Mouse (Mus musculus) heart, embryonic 11.5 days (tissue): ENCODE data around the gene Rapgef5. TPM values are rescaled to one million over a fixed set of nuclear protein-coding genes. Genes with fewer than 3 reads are reported as not detected.
A peak's percentile ranks its signal among the peaks of the same experiment; 100 is the strongest.

Experiments
- ATAC-seq: fragments of 200-750 bp; cut with Nextera tagmentation; replicated peaks from 2 replicates; pipeline ENCODE4 v1.8.0; 2017; ENCODE audit warnings: moderate library complexity; ENCODE audit not compliant: insufficient number of reproducible peaks, low FRiP score, low TSS enrichment
- H3K27ac ChIP-seq: fragments of 300-500 bp; sonication (generic); 2 replicates; pipeline ENCODE4 v1.5.1; 2014; ENCODE audit warnings: mild to moderate bottlenecking, low read depth, low read length
- H3K27me3 ChIP-seq: fragments of 300-500 bp; sonication (generic); 2 replicates; pipeline ENCODE4 v1.6.1; 2014; ENCODE audit warnings: mild to moderate bottlenecking, low read length, mixed read lengths; ENCODE audit not compliant: control insufficient read depth, insufficient read depth
- H3K36me3 ChIP-seq: fragments of 300-500 bp; sonication (generic); 2 replicates; pipeline ENCODE4 v1.6.1; 2014; ENCODE audit warnings: mild to moderate bottlenecking, low read length, moderate library complexity, mixed read lengths; ENCODE audit not compliant: control insufficient read depth, insufficient read depth
- H3K4me1 ChIP-seq: fragments of 300-500 bp; sonication (generic); 2 replicates; pipeline ENCODE4 v1.6.1; 2014; ENCODE audit warnings: low read length; ENCODE audit not compliant: control insufficient read depth, insufficient read depth
- H3K4me2 ChIP-seq: fragments of 300-500 bp; sonication (generic); 2 replicates; pipeline ENCODE4 v1.6.1; 2014; ENCODE audit warnings: mild to moderate bottlenecking, moderate library complexity
- H3K4me3 ChIP-seq: fragments of 300-500 bp; sonication (generic); 2 replicates; pipeline ENCODE4 v1.5.1; 2014; ENCODE audit warnings: low read depth, low read length
- H3K9ac ChIP-seq: fragments of 300-500 bp; sonication (generic); 2 replicates; pipeline ENCODE4 v1.6.1; 2014; ENCODE audit warnings: mild to moderate bottlenecking, low read depth, low read length, moderate library complexity
- H3K9me3 ChIP-seq: fragments of 300-500 bp; sonication (generic); replicated peaks from 2 replicates; pipeline ENCODE4 v1.6.1; 2016; ENCODE audit warnings: low read length; ENCODE audit not compliant: control insufficient read depth
- WGBS: fragments of 180-500 bp; shearing (Covaris S2); extraction: QIAGEN DNeasy Blood & Tissue Kit; methylation state at CpG from one replicate; pipeline ENCODE4 v1.1.7; 2014; ENCODE audit not compliant: insufficient replicate concordance; 5-methylcytosine and 5-hydroxymethylcytosine counted together
- polyA plus RNA-seq: library from polyadenylated mRNA; unstranded; fragments of >200 nt; fragmentation: Nextera tagmentation; extraction: Ambion mirVana; gene quantifications from 2 replicates; pipeline ENCODE4 v1.2.1, GENCODE M21; 2014

Rapgef5 gene
- polyA plus RNA-seq, 1 experiment from 2014 or later, result 15.7 TPM

DNA sequence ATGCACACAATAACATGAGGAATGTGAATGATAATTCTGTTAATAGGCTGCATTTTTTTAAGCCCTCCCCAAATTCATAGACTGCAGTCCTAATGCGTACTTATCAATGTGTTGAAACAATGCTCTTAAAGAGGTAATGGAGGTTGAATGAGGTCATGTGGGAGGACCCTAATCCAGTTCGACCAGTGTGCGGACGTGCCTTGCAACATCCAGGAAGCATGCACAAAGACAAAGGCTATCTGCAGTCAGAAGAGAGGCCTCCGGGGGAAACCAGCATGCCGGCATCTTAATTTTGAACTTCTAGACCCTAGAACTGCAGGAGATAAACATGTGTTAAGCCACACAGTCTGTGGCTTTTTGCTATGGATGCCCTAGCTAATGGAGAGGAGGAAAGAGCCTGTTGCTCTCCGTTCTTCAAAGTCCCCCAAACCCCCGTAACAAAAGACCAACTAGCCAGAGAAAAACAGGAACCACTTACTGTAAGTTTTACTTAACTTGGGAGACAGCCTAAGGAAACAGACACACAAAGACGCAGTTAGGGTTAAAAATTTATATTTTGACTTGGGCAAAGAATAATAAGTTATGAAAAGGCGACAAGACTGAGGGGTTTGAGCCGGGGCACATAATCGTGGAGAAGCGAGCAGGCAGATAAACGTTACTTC lies 1.1 kb downstream of the Rapgef5 start:
- H3K4me3 ChIP-seq, result no peak overlapping the region
- H3K9me3 ChIP-seq, result no peaks in the 10 kb centered on the region
- H3K4me1 ChIP-seq, result no peaks in the 10 kb centered on the region
- H3K27me3 ChIP-seq, result 0 out of 2 replicates have a peak, but pooled peaks cover 4% of the 10 kb centered on the region
- no peaks in the 10 kb centered on the region for H3K36me3 ChIP-seq
- ATAC-seq, result no peak
- WGBS, result 58% methylated on average over 14 of the region's 14 CpGs
- no peak overlapping the region for H3K27ac ChIP-seq
- H3K9ac ChIP-seq, result no peak overlapping the region
- H3K4me2 ChIP-seq, result no peak overlapping the region

DNA sequence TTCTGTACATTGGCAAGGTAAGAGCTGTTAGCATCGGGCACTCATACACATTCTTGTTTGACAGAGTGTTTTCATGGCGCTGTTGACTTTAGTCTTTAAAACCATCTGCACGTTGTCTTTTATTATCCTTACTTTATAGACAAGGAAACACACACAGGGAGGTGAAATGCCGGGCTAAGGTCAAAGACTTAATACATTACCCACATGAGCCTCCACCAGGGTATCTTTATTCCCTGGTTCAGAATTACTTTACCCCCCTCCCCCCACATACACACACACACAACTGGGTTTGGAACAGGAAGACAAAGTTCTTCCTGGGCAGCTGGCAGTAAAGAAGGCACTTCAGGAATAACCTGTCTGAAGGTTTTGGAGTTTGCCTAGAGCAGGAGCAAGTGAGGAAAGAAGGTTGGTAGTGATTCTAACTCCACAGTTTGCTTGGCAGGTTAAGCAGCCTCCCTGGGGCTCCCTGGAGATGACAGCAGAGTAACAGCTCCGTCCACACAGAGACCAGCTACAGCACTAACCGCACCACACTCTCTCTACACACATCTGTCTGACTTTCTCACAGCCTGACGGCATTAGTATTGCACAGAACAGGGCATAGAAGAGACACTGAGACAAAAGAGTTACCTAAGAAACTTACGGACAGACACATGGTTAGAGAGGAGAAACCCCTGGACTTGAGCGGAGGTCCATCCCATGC lies 8.2 kb downstream of the Rapgef5 start:
- H3K27me3 ChIP-seq, result 0 out of 2 replicates have a peak, but pooled peaks cover 4% of the 10 kb centered on the region
- H3K9me3 ChIP-seq, result no peaks in the 10 kb centered on the region
- H3K36me3 ChIP-seq, result no peaks in the 10 kb centered on the region
- H3K4me1 ChIP-seq, result no peaks in the 10 kb centered on the region
- H3K9ac ChIP-seq, result no peak overlapping the region
- ATAC-seq, result no peak
- 66% methylated on average over 9 of the region's 9 CpGs for WGBS
- no peak overlapping the region for H3K4me2 ChIP-seq
- H3K27ac ChIP-seq, result no peak overlapping the region
- no peak overlapping the region for H3K4me3 ChIP-seq

DNA sequence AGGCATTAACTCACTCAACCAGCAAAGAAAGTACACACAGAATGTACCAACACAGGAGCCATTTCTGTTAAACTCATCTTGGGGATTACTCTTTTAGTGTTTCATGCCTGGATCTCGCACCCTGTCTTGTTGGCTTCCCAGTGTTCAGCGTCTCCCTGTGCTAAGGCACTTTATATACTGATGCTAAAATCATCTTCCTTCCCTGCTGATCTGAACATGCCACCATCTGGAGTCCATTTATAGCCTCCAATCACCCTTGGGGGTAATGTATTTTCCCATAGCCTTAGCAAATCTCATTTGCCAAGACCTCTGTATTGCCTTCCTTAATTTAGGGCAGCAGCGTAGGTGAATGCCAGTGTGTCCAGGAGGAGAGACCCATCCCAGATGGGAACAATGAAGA lies 11.6 kb downstream of the Rapgef5 start:
- no peak for ATAC-seq
- 83% methylated on average over 3 of the region's 3 CpGs for WGBS
- H3K9ac ChIP-seq, result no peak overlapping the region

DNA sequence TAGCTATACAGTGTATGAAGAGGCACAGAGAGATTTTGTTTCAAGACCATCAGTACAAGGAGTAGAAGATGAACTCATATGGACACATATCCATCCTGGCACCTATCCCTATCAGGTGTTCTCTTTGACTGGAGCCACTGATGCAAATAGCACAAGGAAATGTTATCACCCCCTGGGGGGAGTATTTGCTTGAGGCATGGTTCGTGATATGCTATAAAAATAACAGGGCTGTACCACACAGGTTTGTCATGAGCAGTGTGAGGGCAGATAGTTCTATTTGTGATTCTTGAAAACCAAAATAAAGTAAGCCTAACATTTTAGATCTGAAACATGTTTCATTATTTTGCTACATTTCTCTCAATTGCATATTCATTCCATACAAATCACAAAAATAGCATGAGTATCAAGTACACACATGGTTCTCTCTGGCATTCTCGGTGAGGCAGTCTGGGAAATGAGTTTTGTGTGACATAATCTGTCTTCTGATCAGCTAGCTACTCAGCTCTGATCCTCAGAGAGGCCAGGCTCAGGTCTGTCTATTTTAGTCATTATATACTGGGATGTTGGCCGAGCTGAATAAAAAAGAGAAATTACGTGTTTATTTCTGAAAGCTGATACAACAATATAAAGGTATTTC lies 12.3 kb downstream of the Rapgef5 start:
- ATAC-seq, result no peak
- WGBS, result 58% methylated on average over 4 of the region's 4 CpGs
- H3K27ac ChIP-seq, result no peak overlapping the region
- no peaks in the 10 kb centered on the region for H3K9me3 ChIP-seq
- no peaks in the 10 kb centered on the region for H3K36me3 ChIP-seq
- H3K4me1 ChIP-seq, result no peaks in the 10 kb centered on the region
- no peak overlapping the region for H3K4me2 ChIP-seq
- no peak overlapping the region for H3K9ac ChIP-seq
- H3K27me3 ChIP-seq, result peaks cover 6% of the 10 kb centered on the region; the same call in 1 of the 2 replicates
- no peak overlapping the region for H3K4me3 ChIP-seq

More for the DNA sequence above, 11.6 kb downstream of the Rapgef5 start:
- Histone ChIP-seq H3K27me3 (peaks cover 3% of the 10 kb centered on the region; the same call in 1 of the 2 replicates), H3K27ac (no peak overlapping the region), H3K36me3 (no peaks in the 10 kb centered on the region), H3K4me2 (no peak overlapping the region), H3K9me3 (no peaks in the 10 kb centered on the region), H3K4me1 (no peaks in the 10 kb centered on the region), H3K4me3 (no peak overlapping the region)

DNA sequence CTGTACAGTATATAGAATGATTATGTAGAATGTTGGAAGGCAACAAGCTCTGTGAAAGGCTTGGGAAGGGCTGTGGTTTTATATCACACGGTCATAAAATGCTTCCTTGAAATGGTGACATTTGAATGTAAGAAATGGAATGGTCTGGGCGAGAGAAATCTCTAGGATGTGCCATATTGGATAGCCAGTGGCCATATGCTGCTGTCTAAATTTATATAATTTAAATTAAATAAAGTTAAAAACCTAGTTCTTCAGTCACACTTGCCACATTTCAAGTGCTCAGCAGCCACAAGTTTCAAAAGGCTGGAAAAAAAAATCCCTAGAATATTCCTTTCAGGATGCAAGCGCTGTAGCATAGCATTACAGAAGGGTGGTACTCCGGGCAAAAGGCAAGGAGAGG lies 14.8 kb downstream of the Rapgef5 start:
- H3K27ac ChIP-seq, result no peak overlapping the region
- no peaks in the 10 kb centered on the region for H3K4me1 ChIP-seq
- 84% methylated on average over 4 of the region's 4 CpGs for WGBS
- no peak overlapping the region for H3K9ac ChIP-seq
- H3K27me3 ChIP-seq, result peaks cover 11% of the 10 kb centered on the region
- no peaks in the 10 kb centered on the region for H3K9me3 ChIP-seq
- no peak overlapping the region for H3K4me3 ChIP-seq
- H3K36me3 ChIP-seq, result no peaks in the 10 kb centered on the region
- no peak for ATAC-seq
- no peak overlapping the region for H3K4me2 ChIP-seq

DNA sequence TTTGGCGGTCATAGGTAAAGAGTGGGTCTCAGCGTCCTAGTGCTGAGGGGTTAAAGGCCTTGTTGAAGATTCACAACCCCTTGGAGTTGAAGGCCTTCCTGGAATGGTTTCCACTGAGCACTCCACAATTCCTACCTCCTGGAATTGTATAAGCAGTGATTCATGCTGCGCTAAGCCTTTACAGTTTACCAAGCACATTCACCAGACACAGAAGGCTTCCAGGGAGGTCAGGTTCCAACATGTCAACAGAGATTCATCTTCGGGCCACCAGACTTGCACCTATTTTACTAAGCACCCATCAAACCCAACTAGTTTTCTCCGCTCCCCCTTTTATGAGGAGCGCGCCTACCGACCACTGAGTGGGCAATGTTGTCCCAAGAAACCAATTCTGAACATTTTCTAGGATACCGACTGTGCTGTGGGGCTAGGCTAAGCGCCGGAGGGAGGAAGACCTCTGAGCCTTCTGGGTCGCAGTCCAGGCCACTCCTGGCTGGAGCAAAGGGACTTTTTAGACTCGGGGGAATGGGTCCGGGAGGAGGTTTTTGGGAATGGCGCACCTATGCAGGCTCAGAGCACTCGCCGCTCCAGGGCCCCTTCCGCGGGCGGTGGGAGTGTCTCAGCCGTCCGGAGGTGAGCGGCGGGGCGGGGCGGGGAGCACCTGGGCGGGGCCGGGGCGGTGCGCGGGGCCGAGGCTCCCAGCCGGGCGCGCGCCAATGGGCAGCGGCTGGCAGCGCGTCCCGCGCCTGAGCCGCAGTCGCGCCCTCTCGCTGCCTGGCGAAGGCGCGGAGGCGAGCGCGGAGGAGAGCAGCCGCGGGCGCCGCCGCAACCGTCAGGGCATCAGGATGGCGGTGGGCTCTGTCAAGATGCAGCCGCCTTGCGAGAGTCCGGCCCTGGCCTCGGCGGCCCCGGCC lies 17.2 kb downstream of the Rapgef5 start:
- peak overlapping the region; percentile 65 for H3K4me3 ChIP-seq
- ATAC-seq, result peak; percentile 72
- no peaks in the 10 kb centered on the region for H3K4me1 ChIP-seq
- H3K4me2 ChIP-seq, result peak overlapping the region; percentile 79
- H3K27ac ChIP-seq, result no peak overlapping the region
- peak overlapping the region; percentile 67 for H3K9ac ChIP-seq
- WGBS, result 3% methylated on average over 46 of the region's 64 CpGs
- peaks cover 11% of the 10 kb centered on the region for H3K27me3 ChIP-seq
- no peaks in the 10 kb centered on the region for H3K9me3 ChIP-seq
- H3K36me3 ChIP-seq, result no peaks in the 10 kb centered on the region

DNA sequence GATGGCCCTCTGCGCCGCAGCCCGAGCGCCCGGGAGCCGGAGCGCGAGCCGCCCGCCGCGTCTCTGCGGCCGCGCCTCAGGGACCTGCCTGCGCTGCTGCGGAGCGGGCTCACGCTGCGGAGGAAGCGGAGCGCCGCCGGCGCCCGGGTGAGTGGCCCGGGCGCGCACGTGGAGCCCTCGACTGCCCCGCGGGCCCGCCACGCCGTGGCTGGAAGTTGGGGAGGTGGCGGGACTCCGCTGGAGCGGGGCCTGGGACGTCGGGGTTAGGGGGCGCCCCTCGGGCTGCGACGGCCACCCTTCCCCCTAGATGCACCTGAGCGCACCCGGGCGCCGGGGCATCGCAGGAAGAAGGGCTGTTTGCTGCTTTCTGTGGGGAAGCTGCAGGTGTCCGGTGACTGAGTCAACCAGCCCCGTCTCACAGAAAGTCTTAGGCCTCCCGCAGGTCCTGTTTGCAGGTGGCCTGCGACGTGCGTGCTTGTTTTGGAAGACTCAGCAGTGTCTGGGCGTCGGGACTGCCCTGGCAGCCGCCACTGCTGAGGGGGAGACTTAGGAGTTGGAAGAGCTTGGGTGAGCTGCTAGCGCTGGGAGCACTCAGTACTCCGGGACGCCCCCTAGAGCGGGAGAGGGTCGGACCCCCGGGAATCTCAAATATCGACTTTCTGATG lies 17.9 kb downstream of the Rapgef5 start:
- Histone ChIP-seq H3K4me1 (no peaks in the 10 kb centered on the region), H3K27me3 (peaks cover 11% of the 10 kb centered on the region), H3K4me2 (peak overlapping the region; percentile 79), H3K9ac (peak overlapping the region; percentile 67), H3K36me3 (no peaks in the 10 kb centered on the region), H3K27ac (no peak overlapping the region), H3K4me3 (peak overlapping the region; percentile 65), H3K9me3 (no peaks in the 10 kb centered on the region)
- WGBS, result 1% methylated on average over 65 of the region's 66 CpGs
- peak; percentile 53 for ATAC-seq

- H3K36me3 ChIP-seq, result no peaks in the 10 kb centered on the region
- H3K4me3 ChIP-seq, result no peak overlapping the region
- no peaks in the 10 kb centered on the region for H3K9me3 ChIP-seq
- H3K9ac ChIP-seq, result no peak overlapping the region
- WGBS, result 66% methylated on average over 2 of the region's 2 CpGs
- H3K4me1 ChIP-seq, result no peaks in the 10 kb centered on the region
- no peak overlapping the region for H3K27ac ChIP-seq
- peaks cover 3% of the 10 kb centered on the region for H3K27me3 ChIP-seq
- H3K4me2 ChIP-seq, result no peak overlapping the region
- no peak for ATAC-seq
Observed at GRCm38 (mm10) chr12:117540352-117540751, 24.1 kb downstream of the Rapgef5 start.
